Mouse (Mus musculus) right cerebral cortex, adult 2 months (tissue): ENCODE measurements at regions not wholly inside any gene's neighbourhood (a gene's known extent, or its start where the extent isn't known, plus 50 kb on each side); places are given as distances from the start of the nearest gene placed in this dataset.
A peak's percentile ranks its signal among the peaks of the same experiment; 100 is the strongest.

Source experiments
- DNase-seq, 2 experiments: peaks; one replicate each; pipeline ENCODE4 v3.0.0; 2021 to 2022; ENCODE audit warnings: low spot score in 2 of 2

DNA sequence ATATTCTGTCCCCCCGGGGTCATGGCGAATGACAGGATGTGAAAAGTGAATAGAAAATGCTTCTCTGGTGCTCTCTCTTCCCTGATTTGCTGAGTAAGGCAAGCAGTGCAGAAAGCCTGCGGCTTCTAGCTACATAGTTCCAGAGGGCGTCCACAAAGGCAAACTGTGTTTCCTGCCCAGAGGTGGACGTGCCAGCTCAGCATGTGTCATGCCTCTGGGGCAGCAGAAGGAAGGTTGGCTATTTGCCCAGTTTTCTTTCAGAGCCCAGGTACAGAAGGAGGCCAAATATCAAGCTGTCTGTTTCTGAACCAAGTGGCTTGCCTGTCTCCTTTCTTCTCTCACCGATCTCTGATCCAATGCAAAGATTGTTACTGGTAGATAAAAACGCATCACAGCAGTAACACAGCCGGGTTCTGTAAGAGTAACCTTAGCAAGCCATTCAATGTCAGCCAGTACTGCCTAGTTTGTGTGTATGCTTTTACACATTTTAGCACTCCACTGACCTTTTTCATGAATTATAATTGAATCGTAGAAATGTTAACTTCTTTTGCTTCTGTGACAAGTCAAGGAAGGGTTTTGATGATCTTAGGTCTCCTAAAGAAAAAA, 223.3 kb upstream of the Impg1 start:
- DNase-seq: peak in 1 of 2 experiments; percentile 2

DNA sequence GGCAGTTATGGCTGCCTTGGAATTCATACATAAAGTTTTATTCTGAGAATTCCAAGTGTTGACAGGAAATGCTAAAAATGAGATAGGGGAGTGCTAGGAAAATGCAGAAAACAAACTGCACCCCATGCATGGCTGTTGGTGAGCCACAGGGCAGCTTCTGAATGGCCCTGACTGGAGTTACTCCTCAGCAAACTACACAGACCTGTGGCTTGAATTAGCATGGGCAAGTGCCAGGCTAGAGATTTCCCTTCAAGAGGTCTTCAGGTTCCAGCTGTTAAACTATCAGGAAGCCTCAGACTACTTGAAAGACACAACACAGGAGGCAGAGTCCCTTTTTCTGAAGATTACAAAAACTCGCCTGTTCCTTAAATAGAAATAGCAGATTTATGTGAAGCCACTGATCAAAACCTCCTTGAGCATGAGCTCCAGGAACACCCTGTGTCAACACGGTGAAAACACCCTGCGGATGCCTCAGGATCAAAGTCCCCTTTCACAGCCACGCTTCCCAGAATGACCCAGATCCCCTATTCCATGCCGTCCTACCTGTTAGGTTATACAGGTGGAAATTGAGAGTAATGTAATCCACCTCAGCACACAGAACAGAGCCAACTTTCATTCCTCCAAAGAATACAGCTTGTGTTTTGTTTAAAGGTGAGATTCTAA, 217.9 kb upstream of the Impg1 start:
- DNase-seq: no peak

DNA sequence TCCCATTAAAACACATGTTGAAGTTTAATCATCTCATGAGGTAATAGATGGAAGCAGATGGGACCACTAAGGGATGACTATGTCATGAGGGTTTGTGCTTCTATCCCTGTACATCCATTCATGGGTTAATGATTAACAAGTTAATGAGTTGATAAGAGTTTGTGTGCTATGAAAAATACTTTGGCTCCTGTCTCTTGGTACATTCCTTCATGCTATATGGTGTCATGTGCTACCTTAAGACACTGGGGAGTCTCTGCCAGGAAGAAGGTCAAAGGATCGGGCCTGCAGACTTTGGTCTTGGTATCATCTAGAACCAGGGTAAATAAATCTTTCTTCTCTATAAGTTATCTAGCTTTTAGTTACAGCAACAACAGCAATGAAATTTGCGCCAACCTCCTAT, 216.4 kb upstream of the Impg1 start:
- no peak for DNase-seq

DNA sequence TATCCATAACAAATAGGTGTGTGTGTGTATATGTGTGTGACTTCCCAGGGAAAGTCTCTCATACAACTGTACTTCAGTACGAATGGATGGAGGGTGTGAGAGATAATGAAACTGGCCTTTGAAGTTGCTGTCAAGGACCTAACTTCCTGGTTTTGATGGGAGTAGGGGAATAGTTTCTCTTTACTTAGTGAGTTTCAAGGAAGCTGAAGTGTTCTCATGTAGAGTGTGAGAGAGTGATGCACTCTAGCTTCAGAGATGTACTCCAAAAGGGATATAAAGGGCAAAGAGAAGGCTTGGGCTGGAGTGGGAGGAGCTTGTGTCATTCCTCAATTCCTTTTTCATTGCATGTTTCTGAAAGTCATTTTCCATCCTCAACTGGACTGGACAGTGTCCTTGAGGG, 206.2 kb upstream of the Impg1 start:
- DNase-seq: no peak

DNA sequence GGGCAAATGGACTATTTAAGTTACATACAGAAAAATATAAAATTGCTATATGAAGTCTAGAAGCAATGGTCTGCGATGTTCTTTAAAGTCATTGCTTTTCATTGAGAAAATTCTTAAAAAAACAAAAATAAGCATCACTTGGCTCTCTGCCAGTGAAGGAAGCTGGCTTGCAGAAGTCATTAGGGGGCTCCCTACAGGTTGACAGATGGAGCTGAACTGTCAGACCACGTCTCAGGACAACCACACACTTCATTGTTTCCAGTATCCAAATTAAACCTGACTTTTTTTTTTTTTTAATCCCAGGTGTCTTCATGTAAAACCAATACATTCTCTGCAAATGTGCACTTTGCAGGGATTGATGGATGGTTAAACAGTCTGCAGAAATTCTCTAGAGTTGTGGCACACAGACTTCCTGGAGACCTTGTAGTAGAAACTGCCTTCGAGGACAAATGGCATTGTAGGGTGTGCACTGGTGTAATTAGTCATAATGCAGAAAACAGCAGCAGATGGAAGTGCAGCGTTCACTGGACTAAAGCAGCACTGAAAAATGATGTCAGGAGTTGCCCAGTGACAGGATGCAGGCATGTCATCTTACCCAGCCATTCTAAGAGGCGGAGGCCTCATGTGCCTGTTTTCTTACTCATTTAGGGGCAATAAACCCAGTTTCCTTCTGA, 203.4 kb upstream of the Impg1 start:
- no peak for DNase-seq

DNA sequence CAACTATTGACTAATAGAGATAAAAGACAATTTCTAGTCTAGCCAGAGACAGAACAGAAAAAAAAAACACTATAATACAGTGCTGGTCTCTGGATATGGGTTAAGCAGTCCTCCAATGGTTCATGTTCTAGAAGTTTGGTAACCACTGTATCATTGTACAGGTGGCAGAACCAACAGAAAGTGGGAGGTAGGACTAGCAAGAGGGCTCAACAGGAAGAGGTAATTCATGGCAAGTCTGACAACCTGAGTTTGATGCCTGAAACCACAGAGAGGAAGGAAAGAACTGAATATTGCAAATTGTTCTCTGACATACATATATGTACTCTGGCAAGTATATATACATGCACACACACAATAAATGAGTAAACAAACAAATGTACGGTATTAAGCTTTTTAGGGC, 193.5 kb upstream of the Impg1 start:
- no peak for DNase-seq

GRCm38 (mm10) chr9:80615114-80615513, 149.8 kb upstream of the Impg1 start:
- no peak for DNase-seq

DNA sequence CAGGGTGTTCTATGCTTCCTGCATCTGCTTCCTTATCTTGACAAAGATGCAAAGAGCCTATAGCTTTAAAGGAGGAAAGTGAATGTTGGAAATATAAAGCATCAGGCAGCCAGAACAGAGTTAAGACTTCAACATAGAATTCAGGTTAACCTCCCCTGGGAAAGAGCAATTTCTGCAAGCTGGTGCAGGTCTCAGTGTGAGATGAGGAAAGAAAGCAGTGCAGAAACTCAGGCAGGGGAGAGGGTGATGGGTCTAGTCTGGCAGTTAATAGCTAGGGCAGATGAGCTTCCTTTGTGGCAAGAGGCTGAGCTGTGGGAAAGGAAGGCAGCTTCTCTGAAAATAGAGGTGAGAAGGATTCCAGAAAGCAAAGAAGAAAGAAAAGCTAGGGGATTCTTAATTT, 134.7 kb upstream of the Impg1 start:
- no peak for DNase-seq

- no peak for DNase-seq
These were observed 100.2 kb upstream of the Impg1 start for GRCm38 (mm10) chr9:80565388-80566024.

DNA sequence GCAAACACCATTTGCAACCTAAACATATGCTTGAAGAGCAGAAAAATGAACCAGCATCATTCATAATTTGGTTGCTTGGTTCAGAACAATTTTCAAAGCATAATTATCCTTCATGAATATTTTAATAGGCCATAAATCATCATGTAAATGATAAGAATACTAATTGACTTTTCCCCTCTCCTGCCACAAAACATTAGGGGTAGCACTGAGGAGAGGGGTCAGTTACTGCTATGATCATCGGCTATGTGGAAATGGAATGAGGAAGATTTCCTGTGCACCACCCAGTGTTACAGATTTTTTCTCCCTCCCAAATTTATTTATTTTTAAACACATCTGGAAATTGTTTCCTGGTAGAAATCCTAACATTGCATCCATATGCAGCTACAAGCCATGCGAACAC, 98.4 kb upstream of the Impg1 start:
- no peak for DNase-seq

DNA sequence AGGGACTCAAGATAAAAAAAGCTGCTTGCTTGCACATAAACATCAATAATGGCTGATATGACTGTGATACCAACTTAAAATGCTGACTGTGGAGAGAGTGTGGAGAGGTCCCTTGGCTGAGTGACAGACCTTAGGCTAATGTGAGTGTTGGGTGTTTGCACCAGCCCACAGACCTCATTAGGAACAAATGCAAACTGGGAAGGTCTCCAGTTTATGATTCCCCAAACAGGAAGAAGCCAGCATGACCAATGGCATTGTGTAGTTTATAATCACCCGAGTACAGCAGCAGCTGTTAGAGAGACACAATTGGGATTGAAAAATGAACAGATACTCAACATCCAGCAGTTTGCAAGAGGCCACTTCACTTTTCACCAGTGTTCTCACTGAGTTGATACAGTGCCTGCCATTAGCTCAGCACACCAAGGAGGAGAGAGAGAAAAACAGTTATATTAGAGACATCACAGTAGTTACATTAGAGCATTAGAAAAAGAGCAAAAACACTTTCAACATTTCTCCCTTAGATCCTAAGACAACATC, 90.3 kb upstream of the Impg1 start:
- DNase-seq: no peak
